Mouse (Mus musculus) heart, postnatal 4 days (tissue): Measurements from ENCODE around the gene Gdf11. TPM values are rescaled to one million over a fixed set of nuclear protein-coding genes. Genes with fewer than 3 reads are reported as not detected.

Experiments
- DNase-seq: peaks from one replicate; pipeline ENCODE4 v3.0.0; 2021
- total RNA-seq, 2 experiments: library from RNA; stranded (reverse); gene quantifications; 2 replicates each; pipeline ENCODE4 v1.2.3; 2021

The Gdf11 gene
- total RNA-seq, 2 experiments from 2014 or later: 3.8 to 4.1 TPM

DNA sequence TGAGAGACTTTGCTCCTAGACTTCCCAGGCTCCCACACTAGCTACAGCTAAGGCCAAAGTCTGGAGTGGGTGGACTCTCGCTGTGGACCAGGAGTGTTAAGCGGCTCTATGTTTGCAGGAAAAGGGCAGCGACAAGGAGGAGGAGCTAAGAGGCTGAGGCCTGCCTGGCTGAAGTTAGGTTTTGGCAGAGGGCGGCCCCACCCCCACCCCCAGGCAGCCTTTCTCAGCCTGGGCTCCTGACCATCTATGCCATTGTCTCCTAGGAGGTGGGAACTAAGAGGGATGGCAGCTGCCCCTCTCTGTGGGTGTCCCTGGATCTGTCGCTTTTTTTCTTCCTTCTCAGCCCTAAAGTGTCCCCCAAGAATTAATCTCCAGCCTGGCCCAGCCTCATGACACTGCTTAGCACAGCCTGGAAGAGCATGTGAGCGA is 27.7 kb upstream of the Gdf11 start:
- peak; percentile 45 for DNase-seq

DNA sequence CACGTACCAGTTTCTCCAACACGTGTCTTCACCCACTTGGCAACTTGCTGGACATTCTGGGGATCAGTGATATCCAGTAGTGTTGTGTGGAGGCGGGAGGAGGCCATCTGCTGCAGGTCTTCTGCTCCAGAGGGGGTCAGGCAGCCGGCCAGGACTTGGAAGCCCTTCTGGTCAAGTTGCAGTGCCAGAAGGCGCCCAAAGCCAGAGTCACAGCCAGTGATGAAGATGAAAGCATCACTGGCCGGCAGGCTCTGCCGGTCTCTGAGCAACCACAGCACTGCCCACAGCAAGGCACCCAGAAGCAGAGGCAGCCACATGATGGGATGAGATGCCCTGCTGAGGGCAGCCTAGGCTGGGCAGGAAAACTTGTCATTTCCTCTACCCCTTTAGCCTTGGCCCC is 26.7 kb upstream of the Gdf11 start:
- DNase-seq: peak; percentile 55

- DNase-seq: no peak
Observed at GRCm38 (mm10) chr10:128917400-128917799, 25.9 kb upstream of the Gdf11 start.

DNA sequence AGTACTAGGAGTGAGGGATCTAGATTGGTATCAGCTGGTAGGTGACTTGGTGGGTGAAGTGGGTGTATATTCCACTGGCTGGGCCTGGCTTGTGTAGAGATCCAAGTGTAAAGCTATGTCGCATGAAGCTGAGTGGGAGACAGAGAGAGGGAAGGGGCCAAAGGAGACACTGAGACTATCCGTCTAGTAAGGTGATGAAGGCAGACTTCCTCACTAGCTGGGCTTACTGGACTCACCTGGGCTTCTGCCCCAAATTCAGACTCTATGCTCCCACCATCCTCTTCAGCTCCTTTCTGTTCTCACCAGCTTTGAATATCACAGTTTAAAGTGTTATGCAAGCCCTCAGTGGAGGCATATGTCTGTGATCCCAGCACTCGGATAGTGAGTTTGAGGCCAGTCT is 25.1 kb upstream of the Gdf11 start:
- no peak for DNase-seq

DNA sequence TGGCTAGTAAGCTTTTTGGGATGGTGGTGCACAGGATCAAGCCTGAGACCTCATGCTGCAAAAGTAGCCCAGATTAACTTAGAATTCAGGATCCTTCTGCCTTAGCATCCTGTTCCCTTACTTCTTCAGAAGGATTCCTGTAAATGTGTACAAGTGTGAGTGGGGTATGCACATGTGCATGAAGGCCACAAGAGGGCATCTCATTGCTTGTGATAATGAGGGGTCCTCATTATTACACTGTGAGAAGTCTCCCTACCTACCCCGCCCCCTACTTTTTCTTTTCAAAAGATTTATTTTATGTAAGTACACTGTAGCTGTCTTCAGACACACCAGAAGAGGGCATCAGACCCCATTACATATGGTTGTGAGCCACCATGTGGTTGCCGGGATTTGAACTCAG is 24.0 kb upstream of the Gdf11 start:
- DNase-seq: no peak

DNA sequence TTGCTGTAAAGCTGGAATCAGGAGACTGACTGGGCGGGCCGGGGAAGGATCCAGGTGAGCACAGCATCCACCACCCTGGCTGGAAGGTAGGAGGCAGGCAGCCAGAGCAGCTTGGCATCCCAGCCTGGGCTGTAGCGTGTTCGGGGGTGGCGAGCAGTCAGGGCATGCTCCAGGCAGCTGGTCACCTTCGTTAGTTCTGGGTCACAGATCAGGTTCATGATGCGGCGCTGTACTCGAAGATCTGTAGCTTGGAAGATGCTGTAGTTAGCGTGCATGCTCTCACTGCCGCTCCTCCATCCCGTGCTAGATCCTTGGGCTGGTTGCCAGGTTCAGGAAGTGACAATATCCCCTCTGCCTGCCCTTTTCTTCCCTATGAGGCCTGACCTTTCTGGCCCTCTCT is 22.2 kb upstream of the Gdf11 start:
- DNase-seq: no peak

- DNase-seq: peak; percentile 95
Observed at GRCm38 (mm10) chr10:128913219-128913618, 21.7 kb upstream of the Gdf11 start.

GRCm38 (mm10) chr10:128912791-128913190 is 21.3 kb upstream of the Gdf11 start:
- no peak for DNase-seq

GRCm38 (mm10) chr10:128912268-128912667 is 20.8 kb upstream of the Gdf11 start:
- DNase-seq: no peak

GRCm38 (mm10) chr10:128911430-128911829 is 19.9 kb upstream of the Gdf11 start:
- DNase-seq: no peak

DNA sequence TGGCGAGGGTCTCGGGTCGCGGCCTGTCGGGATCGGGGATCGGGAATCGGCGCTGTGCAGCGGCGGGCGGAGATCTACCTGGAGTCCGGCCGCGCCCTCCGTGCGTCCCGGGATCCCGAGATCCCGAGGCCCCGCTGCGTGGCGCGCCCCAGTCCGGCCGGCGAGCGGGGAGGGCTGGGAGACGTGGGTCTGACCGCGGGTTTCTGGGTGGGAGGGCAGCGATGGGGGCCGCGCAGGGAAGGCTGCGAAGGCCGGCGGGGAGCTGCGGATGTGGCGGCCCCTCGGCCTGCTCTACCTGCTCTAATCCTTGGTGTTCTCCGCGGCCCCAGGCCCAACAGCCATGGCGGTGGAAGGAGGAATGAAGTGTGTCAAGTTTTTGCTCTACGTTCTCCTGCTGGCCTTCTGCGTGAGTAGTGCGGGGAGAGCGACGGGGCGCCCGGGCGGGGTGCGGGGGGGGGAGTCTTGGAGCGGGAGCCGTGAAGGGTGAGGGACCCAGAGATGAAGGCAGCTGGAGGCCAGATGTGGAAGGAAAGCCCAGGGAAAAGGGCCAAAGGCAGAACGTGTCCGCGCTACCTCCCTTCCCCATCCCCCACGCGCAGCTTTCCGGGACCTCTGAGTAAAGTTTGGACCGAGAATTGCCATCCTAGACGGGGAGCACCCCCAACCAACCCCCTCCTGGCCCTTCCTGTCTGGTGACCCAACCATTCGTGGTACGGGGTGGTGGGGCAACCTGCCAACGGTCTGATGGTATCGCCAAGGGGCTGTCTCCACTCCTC is 18.7 kb upstream of the Gdf11 start:
- peak; percentile 72 for DNase-seq

DNA sequence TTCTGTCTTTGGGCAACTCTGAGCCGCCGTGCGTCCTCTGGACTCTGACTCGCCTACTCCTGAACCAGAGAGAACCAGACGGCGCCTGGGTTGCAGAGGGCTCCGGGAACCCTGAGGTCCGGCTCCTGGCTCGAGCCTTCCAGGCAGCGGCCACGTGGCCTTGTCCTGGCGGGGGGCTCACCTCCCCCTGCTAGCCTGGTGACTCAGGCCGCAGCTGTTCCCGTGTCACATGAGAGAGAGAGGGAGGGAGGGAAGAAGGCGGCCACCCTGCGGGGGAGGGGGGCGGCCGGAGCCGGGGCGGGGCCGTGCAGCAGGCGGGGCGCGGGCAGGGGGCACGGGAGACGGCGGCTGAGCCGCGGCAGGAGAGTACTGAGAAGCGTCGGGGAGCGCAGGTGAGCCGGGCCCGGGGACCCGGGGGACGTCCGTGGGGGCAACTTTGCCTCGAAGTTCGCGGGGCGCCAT is 18.1 kb upstream of the Gdf11 start:
- peak; percentile 92 for DNase-seq

DNA sequence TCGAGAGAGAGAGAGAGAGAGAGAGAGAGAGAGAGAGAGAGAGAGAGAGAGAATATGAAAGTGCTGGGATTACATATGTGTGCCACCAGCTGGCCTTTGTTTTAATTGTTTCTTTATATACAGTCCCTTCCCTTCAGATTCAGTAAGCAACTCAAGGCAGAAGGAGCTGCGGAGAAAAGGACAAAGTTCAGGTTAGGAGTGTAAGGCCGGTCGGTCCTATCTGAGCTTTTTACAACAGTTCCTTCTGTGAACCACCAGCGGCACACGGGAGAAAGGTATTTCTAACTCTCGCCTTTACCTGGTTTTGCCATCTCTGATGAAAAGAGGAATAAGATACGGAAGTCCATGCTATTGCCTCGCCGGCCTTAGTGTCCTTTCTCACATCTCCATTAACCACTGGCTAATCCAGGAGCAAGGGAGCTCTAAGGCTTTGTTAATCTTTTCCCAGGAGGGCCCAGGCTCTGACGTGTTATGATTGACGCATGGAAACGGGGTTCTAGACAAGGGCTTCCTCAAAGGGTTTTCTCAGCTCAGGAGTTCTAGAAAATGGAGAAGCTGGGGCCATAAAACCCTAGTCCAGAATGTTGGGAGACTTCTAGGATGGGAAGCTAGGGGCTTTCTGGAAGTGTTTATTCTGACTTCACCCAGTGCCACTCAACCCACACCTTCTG is 17.4 kb upstream of the Gdf11 start:
- DNase-seq: no peak

GRCm38 (mm10) chr10:128904812-128905211 is 13.3 kb upstream of the Gdf11 start:
- DNase-seq: no peak

GRCm38 (mm10) chr10:128902409-128902988 is 11.0 kb upstream of the Gdf11 start:
- no peak for DNase-seq

- no peak for DNase-seq
Observed at GRCm38 (mm10) chr10:128901409-128901808, 9.9 kb upstream of the Gdf11 start.

GRCm38 (mm10) chr10:128900698-128901097 is 9.2 kb upstream of the Gdf11 start, which contains the start of gene Cd63:
Gene Cd63, plus strand, starts transcription at chr10:128900989.
- DNase-seq: no peak

- DNase-seq: no peak
Observed at GRCm38 (mm10) chr10:128899759-128900490, 8.4 kb upstream of the Gdf11 start.

DNA sequence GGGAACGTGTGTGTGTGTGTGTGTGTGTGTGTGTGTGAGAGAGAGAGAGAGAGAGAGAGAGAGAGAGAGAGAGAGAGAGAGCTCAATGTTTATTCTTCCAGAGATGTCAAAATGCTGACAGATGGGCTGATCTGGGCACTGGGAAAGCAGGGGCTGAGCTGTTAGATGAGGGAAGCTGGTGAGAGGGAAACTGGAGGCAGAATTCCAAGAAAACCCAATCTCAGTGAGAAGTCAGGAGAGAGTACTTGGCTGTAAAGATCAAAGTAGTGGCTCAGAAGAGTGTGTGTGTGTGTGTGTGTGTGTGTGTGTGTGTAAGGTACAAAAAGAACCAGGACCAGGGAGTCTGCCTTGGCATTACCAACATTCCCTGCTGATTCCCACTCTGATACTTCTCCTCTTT is 6.0 kb upstream of the Gdf11 start:
- DNase-seq: no peak

GRCm38 (mm10) chr10:128896807-128897206 is 5.3 kb upstream of the Gdf11 start:
- no peak for DNase-seq

DNA sequence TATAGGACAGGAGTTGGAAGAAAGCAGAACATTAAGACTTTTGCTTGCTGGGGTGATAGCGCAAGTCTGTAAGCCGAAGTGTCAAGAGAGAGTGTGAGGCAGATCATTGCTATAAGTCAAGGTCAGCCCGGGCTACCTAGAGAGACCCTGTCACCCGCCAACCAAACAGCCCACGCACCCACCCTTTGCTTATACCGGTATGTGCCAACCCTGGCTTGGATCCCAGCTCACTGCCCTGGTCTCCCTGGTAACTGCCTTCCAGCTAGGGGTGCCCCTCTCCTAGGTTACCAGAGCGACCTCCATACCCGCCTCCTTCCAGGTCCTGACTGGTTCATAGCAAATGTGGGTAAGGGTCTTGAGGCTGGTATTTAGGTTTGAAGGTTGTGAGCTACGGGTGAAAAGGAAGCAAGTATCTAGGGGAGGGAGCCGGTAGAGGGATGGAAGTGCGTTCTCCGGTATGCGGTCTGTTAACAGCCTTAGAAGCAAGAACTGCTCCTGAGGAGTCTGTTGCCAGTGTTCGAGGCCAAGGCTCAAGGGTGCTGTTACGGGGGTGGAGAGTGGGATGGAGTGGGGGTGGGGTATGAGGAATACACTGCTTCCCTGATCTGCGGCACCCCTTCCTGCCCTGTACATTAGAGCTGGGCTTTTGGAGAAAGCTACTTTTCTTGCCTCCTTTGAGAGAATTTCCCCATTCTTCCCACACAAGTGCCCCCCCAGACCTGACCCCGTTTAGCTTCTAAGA is 4.6 kb upstream of the Gdf11 start:
- peak; percentile 52 for DNase-seq

- DNase-seq: peak; percentile 84
Observed at GRCm38 (mm10) chr10:128895437-128895836, 3.9 kb upstream of the Gdf11 start.
